Mouse (Mus musculus): ENCODE data around the gene Olfr551.
"Not testable (repeated sequence)": the region's sequence is repeated elsewhere in the genome, so short reads cannot be mapped to it uniquely, and the experiment has no call there.

The Olfr551 gene

DNA sequence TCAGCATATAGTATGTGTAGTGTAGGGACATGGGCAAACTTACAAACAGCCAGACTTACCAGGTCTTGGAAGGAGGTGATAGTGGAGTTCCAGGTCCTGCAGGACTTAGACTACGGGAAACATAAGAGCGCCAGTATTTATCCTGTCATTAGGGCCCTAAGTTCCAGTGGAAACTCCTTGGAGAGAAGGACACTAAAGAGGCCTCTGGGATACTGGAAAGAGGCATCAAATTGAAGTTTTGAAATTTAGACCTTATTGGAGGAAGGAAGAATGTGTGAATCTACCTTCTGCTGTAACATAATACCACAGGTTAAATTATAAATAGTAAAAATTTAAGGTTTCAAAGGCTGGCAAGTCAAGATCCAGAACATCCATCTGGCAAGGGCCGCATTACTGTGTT lies at the start of gene Olfr551:
Gene Olfr551 (minus strand): TSS at position 101 of the 400 bp plus-strand sequence.
- no peak for DNase-seq (ENCODE audit: low read depth, low spot score)

- no peak for DNase-seq (ENCODE audit: low read depth, low spot score)
Observed at GRCm38 (mm10) chr7:102638132-102638531, 46.4 kb upstream of the Olfr551 start, which contains the start of gene Olfr554. Olfr554 (plus strand) TSS chr7:102638432.

DNA sequence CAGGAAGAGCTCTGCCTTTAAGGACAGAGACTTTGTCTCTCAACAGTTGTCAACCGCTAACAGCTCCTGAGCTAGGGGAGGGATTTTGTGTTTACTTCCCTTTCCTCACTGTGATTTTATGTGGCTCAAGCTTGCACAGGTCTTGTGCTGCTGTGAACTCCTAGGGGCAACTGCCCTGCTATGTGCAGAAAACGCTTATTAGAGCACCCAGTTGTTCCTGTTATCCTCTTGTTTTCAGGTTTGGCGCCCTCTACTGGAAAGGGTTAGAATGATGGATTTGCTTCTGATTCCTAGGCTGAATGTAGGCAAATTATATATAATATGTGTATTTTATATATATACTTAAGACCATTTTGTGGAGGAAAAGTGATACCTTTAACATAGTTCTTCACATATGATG lies 45.0 kb upstream of the Olfr551 start:
- DNase-seq (ENCODE audit: low read depth, low spot score), result peak; percentile 82

GRCm38 (mm10) chr7:102620368-102620767 lies 28.7 kb upstream of the Olfr551 start:
- DNase-seq (ENCODE audit: low read depth, low spot score), result not testable (repeated sequence)

- DNase-seq (ENCODE audit: low read depth, low spot score), result no peak
Observed at GRCm38 (mm10) chr7:102619608-102620007, 27.9 kb upstream of the Olfr551 start.

- DNase-seq (ENCODE audit: low read depth, low spot score), result no peak
Observed at GRCm38 (mm10) chr7:102618118-102618517, 26.4 kb upstream of the Olfr551 start, which contains the start of gene Olfr553. Olfr553 (minus strand) TSS chr7:102618218.

- DNase-seq (ENCODE audit: low read depth, low spot score), result no peak
Observed at GRCm38 (mm10) chr7:102597378-102598031, 5.8 kb upstream of the Olfr551 start, which contains the start of gene Olfr552. Olfr552 (plus strand) TSS chr7:102597770.

DNA sequence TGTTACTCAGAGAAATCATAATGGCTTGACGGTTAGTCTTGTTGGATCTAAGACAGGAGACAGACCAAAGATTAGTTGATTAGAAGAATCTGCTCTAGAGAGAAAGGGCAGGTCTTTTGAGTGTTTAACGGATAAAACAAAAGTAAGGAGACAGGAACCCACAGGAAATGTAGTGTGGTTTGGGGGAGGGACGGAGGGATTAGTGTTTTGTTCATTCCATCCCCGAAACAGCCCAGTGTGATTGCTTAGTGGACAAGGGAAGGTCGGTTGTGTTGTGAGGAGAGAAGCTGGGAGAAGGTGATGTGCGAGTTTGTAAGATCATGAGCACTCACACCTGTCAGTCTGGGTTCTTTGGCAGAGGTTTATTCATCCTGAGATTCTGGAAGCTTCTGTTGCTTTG lies 15.7 kb downstream of the Olfr551 start:
- no peak for DNase-seq (ENCODE audit: low read depth, low spot score)

DNA sequence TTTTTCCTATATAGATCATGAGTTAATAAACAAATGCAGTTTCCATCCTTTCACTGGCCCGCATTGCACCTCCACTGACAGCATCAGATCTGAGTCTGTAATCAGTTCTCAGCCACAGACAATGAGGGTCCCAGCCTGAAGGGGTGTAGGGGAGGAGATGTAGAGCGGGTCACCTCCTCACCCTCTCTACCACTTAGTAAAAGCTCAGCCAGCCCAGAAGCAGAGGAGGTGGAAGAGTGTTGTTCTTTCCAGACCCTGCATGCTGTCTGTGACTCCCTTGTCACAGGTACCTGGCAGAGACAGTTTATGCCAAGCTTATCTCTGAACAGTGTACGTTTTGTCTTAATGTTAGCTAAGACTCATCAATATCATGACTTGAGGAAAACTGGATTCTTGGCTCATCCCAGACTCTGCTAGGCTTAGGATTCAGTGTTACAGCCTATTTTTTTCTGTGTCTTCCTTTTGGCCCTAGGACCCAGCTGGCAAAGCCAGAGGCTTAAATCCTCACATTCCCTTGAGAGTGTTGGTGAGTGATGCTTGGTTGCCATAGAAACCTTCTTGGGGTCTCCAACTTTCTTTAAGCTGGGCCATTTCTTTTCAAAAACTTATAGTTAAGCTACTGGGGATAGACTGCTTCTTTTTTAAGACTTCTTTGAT lies 18.4 kb downstream of the Olfr551 start:
- DNase-seq (ENCODE audit: low read depth, low spot score), result no peak

DNA sequence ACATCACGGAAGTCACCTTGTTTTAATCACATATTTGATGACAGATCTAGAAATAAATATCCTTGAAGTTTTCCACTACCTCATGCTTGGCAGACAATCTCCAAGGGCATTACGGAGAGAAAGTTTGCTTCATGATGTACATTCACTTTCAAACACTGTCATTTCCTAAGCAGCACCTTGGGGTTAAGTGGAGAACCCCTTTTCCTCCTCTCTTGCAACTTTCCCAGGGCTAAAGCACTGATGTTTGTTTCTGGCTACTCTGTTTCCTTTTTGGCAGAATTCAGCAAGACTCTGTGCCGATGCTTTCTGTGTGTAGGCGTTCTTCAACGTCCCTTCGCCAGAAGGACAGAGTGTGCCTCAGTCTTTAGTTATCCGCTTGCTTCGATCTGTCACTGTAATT lies 20.5 kb downstream of the Olfr551 start, which contains the start of gene Olfr550:
Gene Olfr550 (plus strand): TSS at position 301 of the 400 bp plus-strand sequence.
- no peak for DNase-seq (ENCODE audit: low read depth, low spot score)

DNA sequence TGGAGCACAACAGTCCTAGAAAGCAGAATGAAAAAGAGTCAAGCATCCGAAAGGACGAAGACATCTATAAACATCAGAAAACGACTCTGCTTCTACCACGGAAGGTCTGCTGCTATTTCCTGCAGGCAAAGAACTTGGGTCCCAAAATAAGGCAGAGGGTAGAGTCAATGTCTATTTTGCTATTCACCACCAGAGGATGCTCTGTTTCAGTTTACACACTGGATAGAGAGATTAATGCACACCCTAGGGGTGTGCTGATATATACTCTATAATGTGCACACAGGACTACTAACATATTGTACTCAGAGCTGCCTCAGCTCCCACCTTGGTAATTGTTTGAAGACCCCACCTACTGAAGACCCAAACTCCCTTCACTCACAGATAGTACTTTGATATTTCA lies 25.5 kb downstream of the Olfr551 start:
- DNase-seq (ENCODE audit: low read depth, low spot score), result no peak

- DNase-seq (ENCODE audit: low read depth, low spot score), result peak; percentile 92
Observed at GRCm38 (mm10) chr7:102564999-102565997, 26.4 kb downstream of the Olfr551 start, which contains the start of gene Trim21. Trim21 (minus strand) TSS chr7:102565486.

GRCm38 (mm10) chr7:102553279-102553678 lies 38.4 kb downstream of the Olfr551 start:
- DNase-seq (ENCODE audit: low read depth, low spot score), result peak; percentile 23

DNA sequence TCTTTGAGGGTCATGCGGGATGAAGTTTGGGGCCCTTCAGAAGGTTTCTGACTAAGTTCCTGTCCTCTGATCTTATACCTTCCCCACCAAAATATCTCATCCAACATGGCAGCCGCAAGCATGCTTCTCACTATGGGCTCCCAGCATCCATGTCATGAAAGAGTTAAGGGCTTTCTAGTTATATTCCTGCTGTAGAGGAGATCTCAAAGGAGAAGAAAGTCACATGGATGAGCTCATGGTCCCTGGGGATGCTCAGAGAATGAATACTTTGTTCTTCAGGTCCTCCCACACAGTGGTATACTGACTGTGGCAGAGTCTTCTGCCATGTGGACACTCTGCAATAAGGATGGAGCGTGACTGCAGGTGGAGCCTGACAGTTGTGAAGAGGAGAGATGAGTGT lies 42.1 kb downstream of the Olfr551 start, which contains the start of gene Olfr549:
Gene Olfr549 (plus strand): TSS at position 301 of the 400 bp plus-strand sequence.
- DNase-seq (ENCODE audit: low read depth, low spot score), result no peak

DNA sequence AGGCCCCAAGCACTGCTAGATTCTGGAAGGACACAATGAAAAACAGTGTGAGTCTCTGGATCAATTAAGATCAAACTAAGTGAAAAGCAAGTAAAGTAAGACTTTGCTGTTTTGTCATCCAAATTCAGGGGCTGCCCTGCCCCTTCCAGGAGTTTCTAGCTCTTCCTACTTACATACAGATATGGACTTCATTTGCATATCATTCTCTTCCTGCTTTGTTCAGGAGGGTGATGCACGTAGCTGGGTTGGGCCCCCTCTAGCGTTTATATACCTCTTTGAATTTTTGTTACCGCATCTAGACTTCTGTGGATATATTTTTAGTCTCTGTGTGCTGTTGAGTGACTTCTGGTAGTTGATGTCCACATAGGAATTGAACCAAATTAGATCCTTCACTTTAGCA lies 50.4 kb downstream of the Olfr551 start:
- peak; percentile 38 for DNase-seq (ENCODE audit: low read depth, low spot score)

GRCm38 (mm10) chr7:102540596-102540995 lies 51.1 kb downstream of the Olfr551 start, which contains the start of gene Olfr548-ps1:
Olfr548-ps1 (plus strand) TSS chr7:102540896.
- no peak for DNase-seq (ENCODE audit: low read depth, low spot score)

- no peak for DNase-seq (ENCODE audit: low read depth, low spot score)
Observed at GRCm38 (mm10) chr7:102534449-102534848, 57.2 kb downstream of the Olfr551 start, which contains the start of gene Olfr547. Olfr547 (plus strand) TSS chr7:102534749.

Data from CD4-positive, CD25-positive, alpha-beta regulatory T cell, adult 2 months (primary cell).